ENCODE assay signal across 8 mouse cellular contexts in the genomic region with DNA sequence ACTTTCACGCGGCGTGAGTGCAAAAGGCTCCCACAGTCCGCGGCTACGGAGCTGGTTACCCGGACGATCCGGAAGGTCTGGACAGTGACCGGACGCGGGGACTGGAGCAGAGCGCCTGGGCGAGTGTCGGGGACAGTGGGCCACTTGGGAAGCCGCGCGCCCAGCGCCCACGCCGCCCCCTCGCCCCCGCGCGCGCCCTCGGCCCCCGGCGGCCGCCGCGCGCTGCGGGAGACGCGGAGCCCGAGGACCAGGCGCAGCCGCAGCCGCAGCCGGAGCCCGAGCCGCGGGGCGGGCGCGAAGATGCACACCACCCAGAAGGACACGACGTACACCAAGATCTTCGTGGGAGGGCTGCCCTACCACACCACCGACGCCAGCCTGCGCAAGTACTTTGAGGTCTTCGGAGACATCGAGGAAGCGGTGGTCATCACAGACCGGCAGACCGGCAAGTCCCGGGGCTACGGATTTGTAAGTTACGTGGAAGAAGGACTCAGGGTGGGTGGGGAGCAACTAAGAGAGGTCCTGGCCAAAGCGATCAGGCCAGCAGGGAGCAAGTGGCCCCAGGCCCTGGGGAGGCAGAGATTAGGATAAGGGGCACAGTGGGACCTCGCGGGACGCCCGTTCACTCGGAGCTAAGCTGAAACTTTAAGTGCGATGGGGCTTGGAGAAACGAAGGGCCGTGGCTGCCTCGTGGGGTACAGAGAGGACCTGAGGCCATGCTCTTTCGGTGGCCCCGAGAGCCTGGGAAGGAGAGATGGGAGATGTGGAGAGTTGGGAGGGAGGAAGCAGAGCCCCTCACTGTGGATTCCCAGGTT. TPM values are rescaled to one million over a fixed set of nuclear protein-coding genes. Genes with fewer than 3 reads are reported as not detected.
DNase-seq lines count a peak whose midpoint lies in the region; ATAC-seq and TF ChIP-seq lines count a peak whose summit lies in the region.

No protein-coding gene starts in this region.

- H3K27ac ChIP-seq in layer of hippocampus, adult 2 months: peak overlapping the region; percentile 92
- H3K27ac ChIP-seq in embryonic facial prominence, embryonic 13.5 days: no peak overlapping the region
- H3K27ac ChIP-seq in intestine, embryonic 14.5 days (ENCODE audit: low read depth): peak overlapping the region; percentile 51; the same call in 1 of the 2 replicates
- H3K27ac ChIP-seq in lung, embryonic 16.5 days (ENCODE audit: low read length): peak overlapping the region; percentile 6; the same call in 1 of the 2 replicates

- H3K36me3 ChIP-seq in embryonic facial prominence, embryonic 13.5 days: no peaks in the 10 kb centered on the region
- H3K36me3 ChIP-seq in intestine, embryonic 14.5 days (ENCODE audit: control insufficient read depth, insufficient read depth, low read length): no peaks in the 10 kb centered on the region
- H3K36me3 ChIP-seq in lung, embryonic 16.5 days (ENCODE audit: control insufficient read depth, insufficient read depth, low read length): no peaks in the 10 kb centered on the region

- H3K27me3 ChIP-seq in embryonic facial prominence, embryonic 13.5 days: peaks cover 31% of the 10 kb centered on the region
- peaks cover 5% of the 10 kb centered on the region; the same call in 1 of the 2 replicates for H3K27me3 ChIP-seq in intestine, embryonic 14.5 days (replicated peaks; ENCODE audit: control insufficient read depth, insufficient read depth, low read length)
- no peaks in the 10 kb centered on the region; the same call in 1 of the 2 replicates for H3K27me3 ChIP-seq in lung, embryonic 16.5 days (ENCODE audit: control insufficient read depth, insufficient read depth, low read depth, low read length)

- peak in 1 of 2 experiments; percentile 26 for DNase-seq in layer of hippocampus, adult 2 months (ENCODE audit: low spot score in 2 of 2)
- no peak for DNase-seq in layer of hippocampus, adult 9-10 months (ENCODE audit: low spot score)
- peak; percentile 59 for DNase-seq in adrenal gland, adult 2 months
- peak; percentile 76 for DNase-seq in intestine, embryonic 14.5 days (ENCODE audit: low spot score)
- DNase-seq in right cerebral cortex, postnatal 14 days: peak; percentile 33
- DNase-seq in spleen, postnatal 36 days (ENCODE audit: low spot score in 2 of 2): no peak

- peak overlapping the region; percentile 74 for H3K4me3 ChIP-seq in layer of hippocampus, adult 2 months
- H3K4me3 ChIP-seq in embryonic facial prominence, embryonic 13.5 days: peak overlapping the region; percentile 64
- peak overlapping the region; percentile 49 for H3K4me3 ChIP-seq in intestine, embryonic 14.5 days (ENCODE audit: low read depth, low read length)
- H3K4me3 ChIP-seq in lung, embryonic 16.5 days (ENCODE audit: low read length): peak overlapping the region; percentile 71

- no peak for TF ChIP-seq CTCF in layer of hippocampus, adult 2 months (conservative IDR thresholded peaks at IDR 0.05)

- peak overlapping the region; percentile 77 for H3K9ac ChIP-seq in embryonic facial prominence, embryonic 13.5 days
- H3K9ac ChIP-seq in intestine, embryonic 14.5 days (ENCODE audit: low read length): peak overlapping the region; percentile 50
- H3K9ac ChIP-seq in lung, embryonic 16.5 days (ENCODE audit: low read length): peak overlapping the region; percentile 70

- 0 out of 2 replicates have a peak, but pooled peaks have one; percentile 37 for ATAC-seq in embryonic facial prominence, embryonic 13.5 days (ENCODE audit: insufficient number of reproducible peaks, insufficient read depth, low FRiP score, low TSS enrichment, low read depth)
- peak; percentile 60; the same call in 1 of the 2 replicates for ATAC-seq in intestine, embryonic 14.5 days (replicated peaks; ENCODE audit: low FRiP score, low TSS enrichment, low read depth)
- ATAC-seq in lung, embryonic 16.5 days (ENCODE audit: low read depth): peak; percentile 55

- H3K4me2 ChIP-seq in embryonic facial prominence, embryonic 13.5 days: peak overlapping the region; percentile 96
- peak overlapping the region; percentile 88 for H3K4me2 ChIP-seq in intestine, embryonic 14.5 days (ENCODE audit: low read length)
- peak overlapping the region; percentile 97 for H3K4me2 ChIP-seq in lung, embryonic 16.5 days (ENCODE audit: low read depth, low read length)

- WGBS in embryonic facial prominence, embryonic 13.5 days: under 1% methylated on average over 70 of the region's 73 CpGs
- under 1% methylated on average over 71 of the region's 73 CpGs for WGBS in intestine, embryonic 14.5 days
- 1% methylated on average over 68 of the region's 73 CpGs for WGBS in lung, embryonic 16.5 days

- peaks cover 8% of the 10 kb centered on the region for H3K4me1 ChIP-seq in embryonic facial prominence, embryonic 13.5 days
- H3K4me1 ChIP-seq in intestine, embryonic 14.5 days (replicated peaks; ENCODE audit: control insufficient read depth, insufficient read depth, low read length): no peaks in the 10 kb centered on the region; the same call in 1 of the 2 replicates
- no peaks in the 10 kb centered on the region for H3K4me1 ChIP-seq in lung, embryonic 16.5 days (replicated peaks; ENCODE audit: control insufficient read depth, insufficient read depth, low read length)

- H3K9me3 ChIP-seq in embryonic facial prominence, embryonic 13.5 days: no peaks in the 10 kb centered on the region
- no peaks in the 10 kb centered on the region for H3K9me3 ChIP-seq in intestine, embryonic 14.5 days (ENCODE audit: control insufficient read depth, low read length)
- H3K9me3 ChIP-seq in lung, embryonic 16.5 days (ENCODE audit: control insufficient read depth, low read length): no peaks in the 10 kb centered on the region

RNA-seq across cellular contexts. Expression of gene Rbm24, which starts 0.7 kb away (rescaled TPM):
- 10 to 100 TPM; 20.2 to 24.7 TPM for total RNA-seq in layer of hippocampus, adult 2 months (2021)
- total RNA-seq in adrenal gland, adult 2 months (2021): 1 to 10 TPM; 4.9 to 9.4 TPM
- polyA plus RNA-seq in adrenal gland, adult 2 months (2012; rRNA removed): 68.7 and 69.8 TPM in 2 replicates
- 1.2 and 2.5 TPM in 2 replicates for polyA plus RNA-seq in embryonic facial prominence, embryonic 13.5 days (2015; fragmentation: Nextera tagmentation; extraction: Ambion mirVana)
- 2.3 TPM in 2 replicates for polyA plus RNA-seq in intestine, embryonic 14.5 days (2014; fragmentation: Nextera tagmentation; extraction: Ambion mirVana)
- polyA plus RNA-seq in lung, embryonic 16.5 days (2015; fragmentation: Nextera tagmentation; extraction: Ambion mirVana): 2.6 and 3.2 TPM in 2 replicates

Comparison
In these comparisons a context has a peak if more than half of its experiments do, and no peak if none do; other contexts are left out.
1. DNase-seq: peak in adrenal gland, adult 2 months (single experiment), intestine, embryonic 14.5 days (single experiment) and right cerebral cortex, postnatal 14 days (single experiment); none in layer of hippocampus, adult 9-10 months (single experiment) and spleen, postnatal 36 days (0 of 2).
2. RNA of gene Rbm24, which starts 0.7 kb away (polyA plus RNA-seq): 68.7 to 69.8 TPM in adrenal gland, adult 2 months; 2.6 to 3.2 TPM in lung, embryonic 16.5 days, 2.3 TPM in intestine, embryonic 14.5 days and 1.2 to 2.5 TPM in embryonic facial prominence, embryonic 13.5 days; every median in the first group is over 10 times any median in the second.
3. Peak in every context shown above with its lines, with median percentiles within 50 percentile points of each other: H3K4me3 ChIP-seq, ATAC-seq, H3K4me2 ChIP-seq and H3K9ac ChIP-seq.